Mouse (Mus musculus) liver, embryonic 13.5 days (tissue): ENCODE data around the gene Myh9. TPM values are rescaled to one million over a fixed set of nuclear protein-coding genes. Genes with fewer than 3 reads are reported as not detected.

ENCODE experiments used
- ATAC-seq: fragments of 200-750 bp; cut with Nextera tagmentation; 2 replicates; pipeline ENCODE4 v1.8.0; 2017; ENCODE audit warnings: low read depth, mild to moderate bottlenecking, moderate number of reproducible peaks, moderate library complexity
- DNase-seq: peaks from one replicate; pipeline ENCODE4 v3.0.0; 2022
- H3K27ac ChIP-seq: fragments of 300-500 bp; sonication (generic); 2 replicates; pipeline ENCODE4 v1.5.1; 2015; ENCODE audit warnings: moderate library complexity, mild to moderate bottlenecking, inconsistent platforms
- H3K27me3 ChIP-seq: fragments of 300-500 bp; sonication (generic); 2 replicates; pipeline ENCODE4 v1.6.1; 2015; ENCODE audit warnings: mild to moderate bottlenecking, inconsistent platforms
- H3K36me3 ChIP-seq: fragments of 300-500 bp; sonication (generic); 2 replicates; pipeline ENCODE4 v1.6.1; 2015; ENCODE audit warnings: mild to moderate bottlenecking, inconsistent platforms
- H3K4me1 ChIP-seq: fragments of 300-500 bp; sonication (generic); replicated peaks from 2 replicates; pipeline ENCODE4 v1.6.1; 2015; ENCODE audit warnings: inconsistent platforms
- H3K4me2 ChIP-seq: fragments of 300-500 bp; sonication (generic); 2 replicates; pipeline ENCODE4 v1.6.1; 2015; ENCODE audit warnings: inconsistent platforms, mild to moderate bottlenecking, moderate library complexity
- H3K4me3 ChIP-seq: fragments of 300-500 bp; sonication (generic); replicated peaks from 2 replicates; pipeline ENCODE4 v1.5.1; 2015; ENCODE audit warnings: mild to moderate bottlenecking, inconsistent platforms
- H3K9ac ChIP-seq: fragments of 300-500 bp; sonication (generic); 2 replicates; pipeline ENCODE4 v1.6.1; 2015; ENCODE audit warnings: mild to moderate bottlenecking, inconsistent platforms
- H3K9me3 ChIP-seq: fragments of 300-500 bp; sonication (generic); replicated peaks from 2 replicates; pipeline ENCODE4 v1.6.1; 2016; ENCODE audit warnings: inconsistent platforms
- WGBS: fragments of 180-500 bp; shearing (Covaris S2); methylation state at CpG from one replicate; pipeline ENCODE4 v1.1.7; 2015; ENCODE audit not compliant: insufficient replicate concordance; 5-methylcytosine and 5-hydroxymethylcytosine counted together
- polyA plus RNA-seq: library from polyadenylated mRNA; unstranded; fragments of >200 nt; fragmentation: Nextera tagmentation; extraction: Ambion mirVana; gene quantifications from 2 replicates; pipeline ENCODE4 v1.2.1, GENCODE M21; 2015

The Myh9 gene
- polyA plus RNA-seq, 1 experiment from 2014 or later: 18.3 TPM

- no peak for ATAC-seq
- Histone ChIP-seq H3K4me1 (peaks cover 23% of the 10 kb centered on the region), H3K4me3 (no peak overlapping the region), H3K9me3 (no peaks in the 10 kb centered on the region), H3K4me2 (no peak overlapping the region), H3K36me3 (peaks cover 97% of the 10 kb centered on the region), H3K27ac (no peak overlapping the region), H3K27me3 (no peaks in the 10 kb centered on the region), H3K9ac (no peak overlapping the region)
- WGBS: 89% methylated on average over 13 of the region's 13 CpGs
- no peak for DNase-seq
Measured at GRCm38 (mm10) chr15:77794138-77794907, 47.7 kb downstream of the Myh9 start.

GRCm38 (mm10) chr15:77793554-77793953, 48.4 kb downstream of the Myh9 start:
- no peak overlapping the region for H3K9ac ChIP-seq
- peaks cover 98% of the 10 kb centered on the region for H3K36me3 ChIP-seq
- no peaks in the 10 kb centered on the region for H3K27me3 ChIP-seq
- 90% methylated on average over 7 of the region's 7 CpGs for WGBS
- no peaks in the 10 kb centered on the region for H3K9me3 ChIP-seq
- no peak for DNase-seq
- peaks cover 16% of the 10 kb centered on the region for H3K4me1 ChIP-seq
- no peak for ATAC-seq
- H3K4me3 ChIP-seq: no peak overlapping the region
- no peak overlapping the region for H3K4me2 ChIP-seq
- no peak overlapping the region for H3K27ac ChIP-seq

- H3K9me3 ChIP-seq: no peaks in the 10 kb centered on the region
- no peak overlapping the region for H3K4me3 ChIP-seq
- DNase-seq (no peak), ATAC-seq (no peak)
- H3K27me3 ChIP-seq: no peaks in the 10 kb centered on the region
- H3K9ac ChIP-seq: no peak overlapping the region
- H3K27ac ChIP-seq: no peak overlapping the region
- peaks cover 11% of the 10 kb centered on the region for H3K4me1 ChIP-seq
- H3K36me3 ChIP-seq: peaks cover 100% of the 10 kb centered on the region
- 84% methylated on average over 4 of the region's 4 CpGs for WGBS
- H3K4me2 ChIP-seq: no peak overlapping the region
Measured at GRCm38 (mm10) chr15:77793094-77793493, 48.9 kb downstream of the Myh9 start.

GRCm38 (mm10) chr15:77792056-77792455, 49.9 kb downstream of the Myh9 start:
- Histone ChIP-seq H3K9ac (no peak overlapping the region), H3K27ac (no peak overlapping the region), H3K36me3 (peaks cover 99% of the 10 kb centered on the region), H3K27me3 (no peaks in the 10 kb centered on the region), H3K4me3 (no peak overlapping the region), H3K4me1 (0 out of 2 replicates have a peak, but pooled peaks cover 2% of the 10 kb centered on the region), H3K9me3 (no peaks in the 10 kb centered on the region), H3K4me2 (no peak overlapping the region)
- no peak for ATAC-seq
- 87% methylated on average over 9 of the region's 9 CpGs for WGBS
- no peak for DNase-seq

GRCm38 (mm10) chr15:77790656-77791405, 51.1 kb downstream of the Myh9 start:
- Histone ChIP-seq H3K27ac (no peak overlapping the region), H3K4me3 (no peak overlapping the region), H3K27me3 (no peaks in the 10 kb centered on the region), H3K4me2 (no peak overlapping the region), H3K36me3 (peaks cover 99% of the 10 kb centered on the region), H3K4me1 (no peaks in the 10 kb centered on the region), H3K9me3 (no peaks in the 10 kb centered on the region), H3K9ac (no peak overlapping the region)
- DNase-seq (no peak), ATAC-seq (no peak)
- WGBS: 89% methylated on average over 21 of the region's 21 CpGs

- no peak for ATAC-seq
- Histone ChIP-seq H3K4me1 (no peaks in the 10 kb centered on the region), H3K27ac (no peak overlapping the region), H3K9me3 (no peaks in the 10 kb centered on the region), H3K27me3 (no peaks in the 10 kb centered on the region), H3K4me3 (no peak overlapping the region), H3K36me3 (peaks cover 99% of the 10 kb centered on the region), H3K9ac (no peak overlapping the region), H3K4me2 (no peak overlapping the region)
- DNase-seq: no peak
- 62% methylated on average over 3 of the region's 3 CpGs for WGBS
Measured at GRCm38 (mm10) chr15:77789186-77789585, 52.8 kb downstream of the Myh9 start.

- Histone ChIP-seq H3K9me3 (no peaks in the 10 kb centered on the region), H3K27me3 (no peaks in the 10 kb centered on the region), H3K9ac (no peak overlapping the region), H3K4me1 (no peaks in the 10 kb centered on the region), H3K4me2 (no peak overlapping the region), H3K4me3 (no peak overlapping the region), H3K36me3 (peaks cover 99% of the 10 kb centered on the region), H3K27ac (no peak overlapping the region)
- no peak for DNase-seq
- ATAC-seq: no peak
- 76% methylated on average over 6 of the region's 6 CpGs for WGBS
Measured at GRCm38 (mm10) chr15:77788356-77788755, 53.6 kb downstream of the Myh9 start.

GRCm38 (mm10) chr15:77785807-77786206, 56.2 kb downstream of the Myh9 start:
- Histone ChIP-seq H3K36me3 (peaks cover 99% of the 10 kb centered on the region), H3K4me2 (no peak overlapping the region), H3K27me3 (no peaks in the 10 kb centered on the region), H3K4me1 (no peaks in the 10 kb centered on the region), H3K9me3 (no peaks in the 10 kb centered on the region), H3K27ac (no peak overlapping the region), H3K4me3 (no peak overlapping the region), H3K9ac (no peak overlapping the region)
- no peak for DNase-seq
- 73% methylated on average over 1 of the region's 1 CpGs for whole genome bisulfite sequencing
- no peak for ATAC-seq

GRCm38 (mm10) chr15:77784039-77784824, 57.7 kb downstream of the Myh9 start:
- no peak overlapping the region for H3K27ac ChIP-seq
- H3K27me3 ChIP-seq: no peaks in the 10 kb centered on the region
- WGBS: 82% methylated on average over 22 of the region's 22 CpGs
- H3K9ac ChIP-seq: no peak overlapping the region
- no peaks in the 10 kb centered on the region for H3K4me1 ChIP-seq
- ATAC-seq: no peak
- H3K4me3 ChIP-seq: no peak overlapping the region
- no peak overlapping the region for H3K4me2 ChIP-seq
- H3K9me3 ChIP-seq: no peaks in the 10 kb centered on the region
- DNase-seq: no peak
- H3K36me3 ChIP-seq: peaks cover 99% of the 10 kb centered on the region

- ATAC-seq (no peak), DNase-seq (no peak)
- Histone ChIP-seq H3K4me1 (no peaks in the 10 kb centered on the region), H3K4me3 (no peak overlapping the region), H3K27me3 (no peaks in the 10 kb centered on the region), H3K27ac (no peak overlapping the region), H3K4me2 (no peak overlapping the region), H3K9me3 (no peaks in the 10 kb centered on the region), H3K9ac (no peak overlapping the region), H3K36me3 (peaks cover 100% of the 10 kb centered on the region)
- WGBS: 79% methylated on average over 11 of the region's 11 CpGs
Measured at GRCm38 (mm10) chr15:77782449-77783014, 59.4 kb downstream of the Myh9 start.
